Mouse (Mus musculus) CD8-positive naive resting alpha-beta T cell, adult 2 months (primary cell): ENCODE results near the gene Slit1.

ENCODE experiments used
- DNase-seq, 2 experiments: peaks; one replicate each; pipeline ENCODE4 v3.0.0; 2022; ENCODE audit warnings: low read depth in 2 of 2, low spot score in 2 of 2

Slit1 gene

DNA sequence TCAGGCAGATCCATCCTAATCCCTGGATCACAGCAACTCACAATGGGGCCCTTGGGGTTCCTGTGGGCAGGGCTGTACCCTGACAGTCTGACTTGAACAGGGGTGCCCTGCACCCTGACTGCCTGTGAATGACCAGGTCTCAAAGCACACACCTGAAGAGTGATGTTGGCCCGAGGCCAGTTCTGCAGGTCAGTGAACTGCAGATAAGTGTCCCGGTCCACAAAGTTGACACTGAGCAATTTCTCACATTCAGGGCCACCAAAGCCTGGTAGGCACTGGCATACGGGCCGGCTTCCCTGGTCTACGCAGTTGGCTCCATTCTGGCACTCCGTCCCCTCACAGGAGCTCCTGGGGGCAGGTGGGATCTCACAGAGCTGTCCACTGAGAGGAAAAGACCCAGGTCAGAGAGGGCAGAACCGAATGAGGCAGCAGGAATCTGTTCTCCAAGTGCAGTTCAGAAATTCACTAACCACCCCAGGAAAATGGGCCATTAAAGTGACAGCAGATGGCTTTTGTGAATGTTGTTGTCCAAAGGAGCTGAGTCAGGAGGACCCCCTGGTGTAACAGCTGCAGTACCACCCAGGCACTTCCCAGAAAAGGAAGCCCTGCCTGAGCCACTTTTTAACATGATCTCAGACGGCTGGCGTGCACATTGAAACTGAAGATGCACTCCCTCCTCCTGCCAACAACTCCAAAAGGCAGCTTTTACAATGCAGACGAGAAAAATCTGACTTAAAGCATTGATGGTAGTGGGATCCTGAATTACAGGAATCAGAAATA is 137.1 kb downstream of the Slit1 start:
- no peak for DNase-seq

DNA sequence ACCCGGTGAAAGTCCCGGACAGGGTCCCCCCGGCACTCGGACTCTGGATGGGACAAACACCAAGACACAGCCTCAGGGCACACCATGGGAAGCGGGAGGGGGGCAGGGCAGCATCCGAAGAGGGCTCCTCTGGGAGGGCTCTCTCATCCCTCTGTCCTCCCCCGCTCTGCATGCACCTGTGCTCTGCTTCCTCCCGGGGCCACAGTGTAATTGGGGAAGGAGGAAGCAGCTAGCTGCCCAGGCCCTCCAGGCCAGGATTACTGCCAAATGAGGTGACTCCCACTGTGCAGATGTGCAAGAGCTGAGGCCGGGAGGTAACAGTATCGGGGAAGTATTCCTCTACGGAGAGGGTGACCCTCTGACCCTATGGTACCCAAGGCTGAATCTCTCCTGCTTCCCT is 142.8 kb downstream of the Slit1 start:
- DNase-seq = no peak

DNA sequence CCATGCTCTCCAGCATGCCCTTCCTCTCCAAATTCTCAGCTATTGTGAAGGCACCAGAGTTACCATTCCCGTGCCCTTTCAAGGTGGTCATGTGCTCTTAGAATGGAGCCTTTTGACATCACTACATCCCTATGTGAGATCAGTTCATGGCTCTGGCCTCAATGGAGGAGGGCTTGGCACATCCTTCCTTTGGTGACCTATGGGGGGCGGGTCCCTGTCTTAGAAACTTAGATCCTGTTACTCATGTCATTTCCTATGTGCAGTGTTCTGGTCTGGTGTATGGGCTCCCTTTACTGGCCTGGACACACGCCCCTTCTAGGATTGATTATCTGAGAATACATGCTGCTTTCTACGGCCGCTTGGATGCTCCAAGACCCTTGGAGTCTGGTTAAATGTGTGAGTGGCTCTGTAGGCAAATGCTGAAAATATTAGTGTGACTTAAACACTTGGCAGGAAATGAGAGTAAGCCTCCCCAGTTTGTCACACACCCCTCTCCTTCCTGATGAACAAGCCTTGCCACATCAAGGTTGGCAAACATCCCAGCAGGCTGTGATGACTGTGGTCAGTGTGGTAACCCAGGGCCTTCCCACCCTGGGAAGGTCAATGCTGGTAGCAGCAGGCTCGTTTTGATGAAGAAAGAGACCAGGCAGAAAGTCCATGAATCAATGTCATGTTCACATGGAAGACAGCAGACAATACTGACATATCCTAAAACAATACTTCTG is 146.1 kb downstream of the Slit1 start:
- DNase-seq = no peak

DNA sequence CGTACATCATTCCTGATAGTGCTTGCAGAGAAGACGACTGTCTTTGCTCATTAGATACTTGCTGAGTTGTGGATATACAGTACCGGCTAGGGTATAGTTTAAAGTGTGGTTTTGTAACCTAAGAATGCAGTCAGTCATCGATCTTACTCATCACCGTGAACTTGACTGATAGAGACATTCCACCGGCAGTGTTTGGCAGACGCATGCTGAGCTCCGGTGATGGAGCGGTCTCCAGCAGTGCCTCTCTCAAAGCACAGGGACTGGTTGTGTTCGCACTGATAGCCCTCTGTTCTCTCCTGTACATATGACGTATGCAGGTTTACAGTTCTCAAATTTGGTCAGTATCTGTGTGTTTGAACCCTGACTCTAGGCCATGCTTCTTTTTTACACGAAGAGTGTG is 151.7 kb downstream of the Slit1 start:
- no peak for DNase-seq

DNA sequence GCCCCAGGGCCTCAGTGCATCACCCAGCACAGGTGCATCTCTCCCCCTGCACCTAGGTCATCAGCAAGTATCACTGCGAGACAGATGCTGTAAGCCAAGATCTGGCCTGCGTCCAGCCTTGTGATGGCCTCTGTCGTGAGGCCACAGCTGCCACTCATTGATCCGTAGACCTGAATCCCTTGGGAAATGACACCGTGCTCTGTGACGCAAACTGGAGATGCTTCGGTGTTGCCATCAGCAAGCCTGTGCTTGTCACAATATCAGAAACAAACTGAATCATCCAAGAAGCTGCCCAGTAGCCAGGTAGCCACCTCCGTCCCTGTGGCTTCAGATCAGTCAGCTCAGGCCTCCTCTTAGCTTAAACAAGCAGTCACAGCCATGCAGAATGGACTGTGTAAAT is 153.8 kb downstream of the Slit1 start:
- no peak for DNase-seq

DNA sequence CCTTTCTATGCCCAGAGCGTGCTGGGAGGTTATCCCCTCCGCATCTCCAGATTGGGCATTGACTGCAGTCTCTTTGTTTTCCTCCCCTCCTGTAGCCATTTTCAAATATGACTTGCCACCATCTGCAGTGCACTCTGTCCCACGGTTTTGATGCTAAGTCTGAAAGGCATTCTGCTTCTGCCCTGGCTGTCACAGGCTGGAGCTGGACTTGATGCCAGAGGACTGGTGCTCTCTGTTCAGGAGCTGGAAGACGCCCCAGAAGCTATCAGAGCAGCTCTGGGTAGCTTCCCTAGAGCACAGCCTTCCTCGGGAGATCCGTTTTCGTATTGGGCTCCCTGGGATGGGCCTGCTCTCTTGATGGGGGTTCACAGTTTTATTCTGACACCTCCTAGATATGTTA is 154.4 kb downstream of the Slit1 start:
- no peak for DNase-seq

DNA sequence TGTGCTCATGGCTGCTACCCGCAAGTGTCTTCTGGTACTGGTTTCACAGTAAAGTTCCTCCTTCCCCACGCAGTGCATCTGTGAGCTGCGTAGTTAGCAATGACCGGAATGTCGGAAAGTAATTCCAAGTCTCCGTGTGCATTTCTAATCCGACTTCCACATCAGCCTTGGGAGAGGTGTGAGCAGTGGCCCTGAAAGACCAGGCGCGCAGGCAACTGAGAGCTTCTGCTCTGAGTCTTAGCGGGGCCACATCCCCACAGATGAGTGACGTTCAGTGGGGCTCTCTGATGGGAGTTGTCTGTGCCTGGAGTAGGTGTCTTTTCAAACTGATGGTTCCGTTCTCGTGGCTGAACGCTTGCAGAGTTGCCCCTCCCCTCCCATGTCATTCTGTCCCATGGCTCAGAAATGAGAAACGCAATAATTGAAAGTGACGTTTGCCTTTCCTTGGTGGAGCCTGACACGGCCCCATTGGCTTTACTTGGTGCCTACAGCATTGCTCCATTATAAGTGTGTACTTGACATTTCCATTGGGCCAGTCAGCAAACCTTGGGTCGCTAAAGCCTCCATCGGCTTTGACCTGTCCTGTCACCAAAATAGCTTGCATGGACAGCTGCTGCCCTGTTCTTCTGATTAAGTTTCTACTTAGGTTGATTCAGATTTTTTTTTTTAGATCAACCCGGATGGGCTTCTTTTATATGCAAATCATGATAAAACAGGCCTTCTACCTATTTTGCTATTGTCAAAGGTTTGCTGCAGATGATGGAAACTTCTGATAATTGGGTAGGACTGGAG is 155.8 kb downstream of the Slit1 start:
- DNase-seq = no peak

DNA sequence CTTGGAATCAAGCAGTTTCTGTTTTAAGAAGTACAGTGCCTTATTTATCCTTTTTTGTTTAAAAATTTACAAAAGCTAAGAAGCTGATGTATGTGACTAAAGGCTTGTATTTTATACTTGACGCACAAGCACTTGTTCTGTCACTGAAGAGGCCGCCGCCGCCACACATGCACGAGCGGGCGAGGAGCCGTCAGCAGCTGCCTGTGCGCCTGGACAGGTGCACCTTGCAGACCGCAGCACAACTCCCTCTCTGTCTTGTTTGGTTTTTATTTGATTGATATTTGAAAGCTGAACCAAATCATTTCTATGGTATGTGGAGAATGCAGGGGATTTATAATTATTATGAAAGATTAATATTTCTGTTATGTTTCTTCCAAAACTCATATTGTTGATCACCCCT is 156.7 kb downstream of the Slit1 start:
- no peak for DNase-seq

DNA sequence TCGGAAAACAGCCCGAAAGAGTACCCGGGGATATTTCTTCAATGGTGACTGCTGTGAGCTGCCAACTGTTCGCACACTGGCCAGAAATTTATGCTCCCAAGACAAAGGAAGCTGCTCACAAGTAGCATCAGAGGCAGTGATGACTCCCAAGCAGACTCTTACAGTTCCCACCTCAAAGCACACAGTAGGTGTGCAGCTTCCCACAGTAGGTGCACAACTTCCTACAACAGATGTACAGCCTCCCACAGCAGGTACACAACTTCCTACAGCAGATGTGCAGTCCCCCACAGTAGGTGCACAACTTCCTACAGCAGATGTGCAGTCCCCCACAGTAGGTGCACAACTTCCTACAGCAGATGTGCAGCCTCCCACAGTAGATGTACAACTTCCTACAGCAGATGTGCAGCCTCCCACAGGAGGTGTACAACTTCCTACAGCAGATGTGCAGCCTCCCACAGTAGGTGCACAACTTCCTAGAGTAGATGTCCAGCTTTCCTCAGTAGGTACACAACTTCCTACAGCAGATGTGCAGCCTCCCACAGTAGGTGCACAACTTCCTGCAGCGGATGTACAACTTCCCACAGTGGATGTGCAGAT is 160.4 kb downstream of the Slit1 start:
- no peak for DNase-seq

DNA sequence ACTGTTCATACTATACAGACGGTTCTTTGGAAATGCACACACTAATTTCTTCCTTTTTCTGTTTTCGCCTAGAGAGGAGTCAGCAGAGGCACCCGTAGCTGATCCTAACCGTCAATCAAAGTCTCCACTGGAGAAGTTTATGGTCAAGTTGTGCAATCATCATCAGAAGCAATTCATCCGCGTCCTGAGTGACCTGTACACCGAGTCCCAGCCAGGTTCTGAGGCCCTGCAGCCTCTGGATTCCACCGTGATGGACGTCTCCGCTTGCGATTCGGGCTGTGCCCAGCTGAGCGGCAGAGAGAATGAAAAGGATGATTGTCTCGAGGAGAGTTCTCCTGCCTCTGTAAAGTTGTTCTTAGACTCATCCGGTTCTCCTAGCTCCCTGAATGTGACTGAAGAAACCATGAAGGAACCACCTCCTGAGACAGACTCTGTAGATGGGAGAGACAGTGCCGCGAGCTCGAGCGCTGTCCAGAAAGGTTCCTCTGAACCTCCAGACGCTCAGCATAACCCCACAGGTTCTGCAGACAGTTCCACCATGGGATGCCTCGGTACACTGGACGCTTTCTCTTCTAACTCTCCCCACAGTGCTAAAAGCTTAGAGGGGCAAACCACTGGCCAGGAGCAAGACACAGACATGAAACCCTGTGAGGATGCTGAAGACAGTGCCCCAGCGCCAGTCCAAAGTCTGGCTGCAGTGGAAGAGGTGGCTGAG is 161.6 kb downstream of the Slit1 start, which contains the start of gene Gm340:
Gene Gm340 (plus strand): TSS at position 665 of the 715 bp plus-strand sequence.
- no peak for DNase-seq

DNA sequence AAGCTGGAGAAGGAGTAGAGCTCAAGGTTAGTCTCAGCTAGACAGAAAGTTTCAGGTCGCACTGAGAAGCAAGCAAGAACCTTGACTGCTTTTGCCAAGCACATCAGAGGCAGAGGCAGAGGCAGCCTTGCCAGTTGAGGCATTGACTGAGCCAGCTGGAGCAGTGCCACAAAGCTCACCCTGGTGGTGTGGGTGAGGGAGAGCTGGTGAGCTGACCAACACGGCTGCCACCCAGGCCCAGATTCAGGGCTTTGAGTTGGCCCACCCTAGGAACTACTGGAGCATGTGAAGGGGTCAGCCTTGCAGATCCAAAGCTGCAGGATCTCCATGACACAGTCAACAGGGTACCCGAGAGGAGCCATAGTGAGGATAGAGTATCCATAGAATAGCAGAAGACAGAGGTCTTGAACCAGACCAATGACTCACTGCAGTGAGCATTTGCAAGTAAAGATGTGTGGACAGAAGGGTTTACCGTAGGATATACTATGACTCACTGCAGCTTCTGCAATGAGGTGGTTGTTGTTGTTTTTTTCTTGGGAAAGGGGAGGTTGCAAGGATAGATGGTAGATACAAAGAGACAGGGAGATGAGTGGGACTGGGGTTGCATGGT is 164.0 kb downstream of the Slit1 start:
- DNase-seq = no peak

DNA sequence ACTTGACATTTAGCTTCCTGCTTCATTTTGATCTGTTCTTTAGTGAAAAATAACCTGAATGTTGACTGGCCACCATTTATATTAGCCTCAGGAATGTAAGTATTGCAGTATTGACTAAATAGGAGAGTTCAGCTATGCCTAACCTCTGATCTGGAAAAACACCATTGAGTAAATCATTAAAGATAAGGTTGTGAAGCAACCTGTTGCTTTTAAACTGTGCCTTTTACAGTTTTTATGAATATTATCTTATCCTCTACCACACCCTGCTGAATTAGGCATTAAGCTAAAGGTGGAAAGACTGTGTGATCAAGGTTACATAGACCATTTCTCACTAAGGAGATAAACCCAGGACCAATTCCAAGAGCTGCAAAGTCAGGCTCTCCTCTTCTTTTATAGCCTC is 165.9 kb downstream of the Slit1 start:
- DNase-seq = no peak

DNA sequence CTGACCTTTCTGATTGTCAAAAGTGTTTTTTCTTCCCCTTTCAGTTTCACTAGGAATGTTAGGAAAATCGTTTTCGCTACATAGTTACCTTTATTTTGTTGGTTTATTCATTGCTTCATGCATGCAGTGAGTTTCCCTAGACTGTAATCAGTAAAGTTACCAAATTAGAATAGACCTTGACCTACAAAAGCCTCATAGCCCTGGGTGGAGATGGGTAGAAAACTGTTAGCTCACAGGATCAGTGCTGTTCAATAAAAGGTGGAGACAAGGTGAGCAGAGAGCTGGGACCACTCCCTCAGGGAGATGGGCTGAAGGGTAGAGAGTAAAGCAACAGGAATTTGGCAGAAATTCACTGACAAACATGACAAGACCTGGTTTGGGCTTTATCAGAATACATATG is 169.8 kb downstream of the Slit1 start:
- DNase-seq = no peak

DNA sequence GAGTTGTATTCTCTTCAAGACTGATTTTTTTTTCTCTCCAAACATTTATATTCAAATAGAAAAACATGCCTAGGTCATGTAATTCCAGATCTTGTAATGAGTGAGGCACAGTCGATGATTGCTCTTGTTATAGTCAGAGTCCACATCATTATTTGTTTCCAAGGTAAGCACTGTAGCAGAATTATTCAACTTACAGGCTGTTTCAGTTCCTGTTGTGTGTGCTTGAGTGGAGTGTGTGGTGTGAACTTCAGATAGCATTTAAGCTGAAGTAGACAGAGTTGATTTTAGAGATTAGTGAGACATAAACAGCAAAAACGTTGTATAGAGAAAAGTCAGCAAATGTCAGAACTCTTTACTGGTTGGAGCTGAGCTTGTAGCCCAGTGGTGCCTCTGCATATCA is 174.7 kb downstream of the Slit1 start:
- DNase-seq = no peak

DNA sequence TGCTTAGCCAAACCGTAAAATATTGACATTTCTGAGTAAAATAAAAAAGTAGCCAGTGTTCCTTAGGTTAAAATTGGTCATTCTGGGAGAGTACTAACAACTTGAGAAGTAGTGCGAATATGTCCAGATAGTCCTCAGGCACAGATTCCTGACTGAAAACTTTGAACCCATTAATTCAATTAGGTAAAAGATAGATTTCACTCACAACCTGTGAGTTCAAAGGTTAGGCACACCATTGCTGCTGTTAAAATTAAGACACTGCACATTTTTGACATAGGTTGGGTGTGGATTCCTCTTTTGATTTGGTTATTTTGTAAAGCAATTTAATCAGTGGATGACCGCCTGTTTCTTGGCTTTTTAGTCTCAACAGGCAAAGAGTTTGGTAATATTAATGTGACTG is 182.6 kb downstream of the Slit1 start:
- no peak for DNase-seq

DNA sequence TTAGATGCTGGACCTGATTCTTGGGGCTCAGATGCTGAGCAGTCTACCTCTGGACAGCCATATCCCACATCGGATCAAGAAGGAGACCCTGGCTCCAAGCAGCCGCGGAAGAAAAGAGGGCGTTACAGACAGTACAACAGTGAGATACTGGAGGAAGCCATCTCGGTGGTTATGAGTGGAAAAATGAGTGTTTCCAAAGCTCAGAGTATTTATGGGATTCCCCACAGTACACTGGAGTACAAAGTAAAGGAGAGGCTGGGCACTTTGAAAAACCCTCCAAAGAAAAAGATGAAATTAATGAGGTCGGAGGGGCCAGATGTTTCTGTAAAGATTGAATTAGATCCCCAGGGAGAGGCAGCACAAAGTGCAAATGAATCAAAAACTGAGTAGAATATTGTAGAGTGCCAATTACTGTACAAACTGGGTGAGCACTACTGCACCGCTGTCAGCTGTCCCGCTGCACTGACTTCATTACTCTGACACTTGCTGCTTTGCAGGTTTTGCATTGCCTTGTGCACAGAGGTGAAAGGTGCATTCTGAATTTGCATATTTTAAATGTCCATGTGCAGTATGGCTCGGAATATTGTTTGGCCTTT is 184.5 kb downstream of the Slit1 start:
- DNase-seq = no peak

DNA sequence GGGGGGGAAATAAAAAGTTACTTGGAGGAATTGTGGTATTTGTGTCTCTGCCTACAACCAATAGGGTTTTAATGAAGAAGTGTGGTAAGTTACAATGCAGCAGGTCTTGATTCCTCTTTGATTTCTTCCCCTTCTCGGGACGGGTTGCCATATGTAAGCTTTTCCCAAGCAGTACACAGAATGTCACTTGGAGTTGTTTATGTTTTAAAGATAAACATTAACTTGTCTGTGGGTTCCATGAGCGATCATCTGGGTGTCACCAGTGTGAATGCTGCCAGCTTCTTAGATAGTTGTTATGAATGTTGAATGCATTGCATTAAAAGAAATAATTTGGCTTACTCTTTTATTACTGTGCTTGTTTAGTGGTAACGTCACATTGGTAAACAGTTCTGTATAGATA is 186.0 kb downstream of the Slit1 start:
- no peak for DNase-seq

DNA sequence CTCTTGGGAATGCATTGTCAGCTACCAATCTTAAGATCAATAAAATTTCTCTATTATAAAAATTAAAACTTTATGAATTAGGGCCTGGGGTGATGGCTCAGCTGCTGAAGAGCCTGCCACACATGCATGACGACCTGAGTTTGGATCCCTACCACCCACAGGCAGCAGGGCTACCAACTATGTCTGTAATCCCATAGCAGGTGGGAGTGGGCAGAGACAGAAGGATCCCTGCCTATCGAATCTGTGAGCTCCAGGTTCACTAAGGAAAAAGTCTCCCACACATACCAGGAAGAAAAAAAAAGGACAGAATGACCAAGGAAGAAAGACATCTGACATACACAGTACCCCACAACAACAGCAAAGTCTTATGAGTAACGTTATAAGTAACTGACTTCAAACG is 186.5 kb downstream of the Slit1 start:
- no peak for DNase-seq
